Mouse (Mus musculus) activated CD4-positive, CD25-positive, alpha-beta regulatory T cell, adult 9 weeks (primary cell): ENCODE measurements around the gene Cyp4a10. TPM values are rescaled to one million over a fixed set of nuclear protein-coding genes. Genes with fewer than 3 reads are reported as not detected.

ENCODE experiments used
- polyA plus RNA-seq: library from polyadenylated mRNA; unstranded; fragments of 100-300 nt; shearing (Covaris generic); gene quantifications from one replicate; pipeline ENCODE4 v1.2.1, GENCODE M21; 2017

Gene Cyp4a10
- polyA plus RNA-seq: not detected

DNA sequence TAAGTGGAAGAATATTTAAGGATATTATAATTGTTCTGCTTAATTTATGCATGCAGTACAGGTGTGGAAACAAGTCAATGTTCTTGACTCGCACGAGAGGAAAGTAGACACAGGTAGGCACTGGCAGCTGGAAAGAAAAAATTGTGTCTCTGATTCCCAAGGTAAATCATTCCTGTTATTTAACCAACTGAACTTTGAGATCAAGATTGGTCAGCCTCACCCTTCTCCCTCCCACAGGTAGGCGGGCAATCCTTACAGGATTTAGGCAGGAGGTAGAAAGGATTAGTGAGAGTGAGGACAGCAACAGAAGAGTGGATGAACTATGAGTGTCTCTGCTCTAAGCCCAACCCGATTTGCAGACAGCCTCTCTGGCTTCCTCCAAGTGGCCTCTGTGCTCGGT is at the start of gene Cyp4a10:
TSS of gene Cyp4a10 (plus strand) at position 265 of the 400 bp plus-strand sequence.

GRCm38 (mm10) chr4:115496001-115496400 is 22.1 kb upstream of the Cyp4a10 start, which contains the start of gene Cyp4a14:
Gene Cyp4a14 (minus strand): TSS chr4:115496142.

GRCm38 (mm10) chr4:115563401-115563800 is 45.3 kb downstream of the Cyp4a10 start, which contains the start of gene Cyp4a31:
Gene Cyp4a31 (plus strand): TSS chr4:115563649.

Other genes with a start within 250 kb of the Cyp4a10 start
- gene Cyp4a12a, start 219.2 kb upstream of the Cyp4a10 start, polyA plus RNA-seq: not detected
- gene Cyp4a12b, start 106.6 kb upstream of the Cyp4a10 start, polyA plus RNA-seq: not detected
- not detected for gene Cyp4a30b, start 65.7 kb upstream of the Cyp4a10 start, polyA plus RNA-seq
- gene Cyp4a14, start 22.1 kb upstream of the Cyp4a10 start, polyA plus RNA-seq: not detected
- not detected for gene Cyp4a31, start 45.4 kb downstream of the Cyp4a10 start, polyA plus RNA-seq
- not detected for gene Cyp4a32, start 82.7 kb downstream of the Cyp4a10 start, polyA plus RNA-seq
- not detected for gene Cyp4b1, start 129.5 kb downstream of the Cyp4a10 start, polyA plus RNA-seq
- 65.7 TPM for gene Efcab14, start 219.5 kb downstream of the Cyp4a10 start, polyA plus RNA-seq